Mouse (Mus musculus) cerebellum, adult 2 months (tissue): ENCODE results near the gene Nt5c2.
"Not testable (repeated sequence)": the region's sequence is repeated elsewhere in the genome, so short reads cannot be mapped to it uniquely, and the experiment has no call there.

Source experiments
- CTCF ChIP-seq: fragments of 200-500 bp; IDR thresholded peaks from 2 replicates; pipeline ENCODE4 v1.5.1; 2011; ENCODE audit warnings: low read depth, mild to moderate bottlenecking, control low read depth, low read length, moderate library complexity, borderline replicate concordance; ENCODE audit not compliant: insufficient read depth
- POLR2A ChIP-seq: fragments of 200-500 bp; IDR thresholded peaks from 2 replicates; pipeline ENCODE4 v1.6.1; 2011; ENCODE audit warnings: low read length, control low read depth, borderline replicate concordance; ENCODE audit not compliant: insufficient read depth

- not testable (repeated sequence) for TF ChIP-seq CTCF, POLR2A
Observed at GRCm38 (mm10) chr19:47000357-47000756, 14.6 kb downstream of the Nt5c2 start.
